Mouse (Mus musculus) heart, embryonic 14.5 days (tissue): Measurements from ENCODE around the gene Pik3ca. TPM values are rescaled to one million over a fixed set of nuclear protein-coding genes. Genes with fewer than 3 reads are reported as not detected.

ENCODE experiments used
- ATAC-seq: fragments of 200-750 bp; cut with Nextera tagmentation; 2 replicates; pipeline ENCODE4 v1.8.0; 2017; ENCODE audit warnings: low read depth, moderate TSS enrichment; ENCODE audit not compliant: insufficient number of reproducible peaks, insufficient read depth, low FRiP score
- H3K27ac ChIP-seq, 2 experiments: fragments of 200-500 bp in 1 of 2; fragments of 300-500 bp in 1 of 2; sonication (generic) in 1 of 2; replicated peaks in 1 of 2; 2 replicates each; pipeline ENCODE4 v1.5.1; 2012 to 2014; ENCODE audit warnings: low read depth in 2 of 2, low read length in 2 of 2, control low read depth in 1 of 2, mild to moderate bottlenecking in 1 of 2, mixed read lengths in 1 of 2; ENCODE audit not compliant: control insufficient read depth in 1 of 2, insufficient read depth in 1 of 2
- H3K27me3 ChIP-seq: fragments of 300-500 bp; sonication (generic); 2 replicates; pipeline ENCODE4 v1.6.1; 2014; ENCODE audit warnings: mild to moderate bottlenecking, low read length, control low read depth; ENCODE audit not compliant: control insufficient read depth, insufficient read depth
- H3K36me3 ChIP-seq: fragments of 300-500 bp; sonication (generic); 2 replicates; pipeline ENCODE4 v1.6.1; 2014; ENCODE audit warnings: mild to moderate bottlenecking, control low read depth, low read length, mixed read lengths; ENCODE audit not compliant: control insufficient read depth, insufficient read depth
- H3K4me1 ChIP-seq, 2 experiments: fragments of 200-500 bp in 1 of 2; fragments of 300-500 bp in 1 of 2; sonication (generic) in 1 of 2; 2 replicates each; pipeline ENCODE4 v1.6.1; 2012 to 2014; ENCODE audit warnings: low read length in 2 of 2, control low read depth in 1 of 2, mixed read lengths in 1 of 2; ENCODE audit not compliant: control insufficient read depth in 2 of 2, insufficient read depth in 2 of 2
- H3K4me2 ChIP-seq: fragments of 300-500 bp; sonication (generic); 2 replicates; pipeline ENCODE4 v1.6.1; 2014; ENCODE audit warnings: mild to moderate bottlenecking, low read length
- H3K4me3 ChIP-seq, 2 experiments: fragments of 200-500 bp in 1 of 2; fragments of 300-500 bp in 1 of 2; sonication (generic) in 1 of 2; 2 replicates each; pipeline ENCODE4 v1.5.1; 2012 to 2014; ENCODE audit warnings: low read length in 2 of 2, mild to moderate bottlenecking in 2 of 2, control low read depth in 1 of 2, low read depth in 1 of 2, moderate library complexity in 1 of 2; ENCODE audit not compliant: control insufficient read depth in 1 of 2, insufficient read depth in 1 of 2
- H3K9ac ChIP-seq: fragments of 300-500 bp; sonication (generic); 2 replicates; pipeline ENCODE4 v1.6.1; 2014; ENCODE audit warnings: mild to moderate bottlenecking, low read length
- H3K9me3 ChIP-seq: fragments of 300-500 bp; sonication (generic); 2 replicates; pipeline ENCODE4 v1.6.1; 2016; ENCODE audit warnings: low read length, control low read depth; ENCODE audit not compliant: control insufficient read depth
- WGBS: fragments of 180-500 bp; shearing (Covaris S2); extraction: QIAGEN DNeasy Blood & Tissue Kit; methylation state at CpG from one replicate; pipeline ENCODE4 v1.1.7; 2014; 5-methylcytosine and 5-hydroxymethylcytosine counted together
- polyA plus RNA-seq: library from polyadenylated mRNA; unstranded; fragments of >200 nt; fragmentation: Nextera tagmentation; extraction: Ambion mirVana; gene quantifications from 2 replicates; pipeline ENCODE4 v1.2.1, GENCODE M21; 2014

Pik3ca gene
- polyA plus RNA-seq, 1 experiment from 2014 or later = 17.0 TPM

GRCm38 (mm10) chr3:32494387-32495087, 97.1 kb downstream of the Pik3ca start:
- Histone ChIP-seq H3K4me1 (0 out of 4 replicates have a peak, but pooled peaks cover 0 to 2% of the 10 kb centered on the region in 2 experiments), H3K27me3 (0 out of 2 replicates have a peak, but pooled peaks cover 3% of the 10 kb centered on the region), H3K9me3 (no peaks in the 10 kb centered on the region), H3K4me3 (no peak overlapping the region), H3K9ac (no peak overlapping the region), H3K36me3 (no peaks in the 10 kb centered on the region), H3K4me2 (no peak overlapping the region), H3K27ac (no peak overlapping the region)
- no peak for ATAC-seq
- 80% methylated on average over 8 of the region's 8 CpGs for WGBS

GRCm38 (mm10) chr3:32495088-32495770, 97.8 kb downstream of the Pik3ca start:
- Histone ChIP-seq H3K36me3 (no peaks in the 10 kb centered on the region), H3K27ac (no peak overlapping the region), H3K9ac (no peak overlapping the region), H3K4me1 (0 out of 4 replicates have a peak, but pooled peaks cover 0 to 2% of the 10 kb centered on the region in 2 experiments), H3K9me3 (no peaks in the 10 kb centered on the region), H3K27me3 (0 out of 2 replicates have a peak, but pooled peaks cover 3% of the 10 kb centered on the region), H3K4me3 (no peak overlapping the region), H3K4me2 (no peak overlapping the region)
- 75% methylated on average over 8 of the region's 8 CpGs for WGBS
- no peak for ATAC-seq

- H3K4me2 ChIP-seq = no peak overlapping the region
- ATAC-seq = no peak
- H3K27ac ChIP-seq = no peak overlapping the region
- 45% methylated on average over 8 of the region's 8 CpGs for WGBS
- H3K9ac ChIP-seq = no peak overlapping the region
- H3K4me3 ChIP-seq = no peak overlapping the region
- no peaks in the 10 kb centered on the region for H3K27me3 ChIP-seq
- no peaks in the 10 kb centered on the region for H3K9me3 ChIP-seq
- H3K36me3 ChIP-seq = no peaks in the 10 kb centered on the region
- H3K4me1 ChIP-seq = 0 out of 4 replicates have a peak, but pooled peaks cover 0 to 2% of the 10 kb centered on the region in 2 experiments
Measured at GRCm38 (mm10) chr3:32495856-32496710, 98.6 kb downstream of the Pik3ca start.

- H3K9ac ChIP-seq = no peak overlapping the region
- no peak for ATAC-seq
- H3K4me1 ChIP-seq = 0 out of 4 replicates have a peak, but pooled peaks cover 0 to 2% of the 10 kb centered on the region in 2 experiments
- no peak overlapping the region for H3K27ac ChIP-seq
- WGBS = 100% methylated on average over 1 of the region's 1 CpGs
- H3K9me3 ChIP-seq = no peaks in the 10 kb centered on the region
- H3K4me2 ChIP-seq = no peak overlapping the region
- H3K27me3 ChIP-seq = no peaks in the 10 kb centered on the region
- no peaks in the 10 kb centered on the region for H3K36me3 ChIP-seq
- no peak overlapping the region for H3K4me3 ChIP-seq
Measured at GRCm38 (mm10) chr3:32496711-32497070, 99.2 kb downstream of the Pik3ca start.

- no peaks in the 10 kb centered on the region for H3K9me3 ChIP-seq
- no peak for ATAC-seq
- H3K4me1 ChIP-seq = 0 out of 4 replicates have a peak, but pooled peaks cover 0 to 2% of the 10 kb centered on the region in 2 experiments
- H3K9ac ChIP-seq = no peak overlapping the region
- WGBS = 82% methylated on average over 2 of the region's 2 CpGs
- no peaks in the 10 kb centered on the region for H3K27me3 ChIP-seq
- H3K4me2 ChIP-seq = no peak overlapping the region
- no peaks in the 10 kb centered on the region for H3K36me3 ChIP-seq
- H3K4me3 ChIP-seq = no peak overlapping the region
- H3K27ac ChIP-seq = no peak overlapping the region
Measured at GRCm38 (mm10) chr3:32500346-32500745, 102.9 kb downstream of the Pik3ca start.

GRCm38 (mm10) chr3:32505841-32506240, 108.4 kb downstream of the Pik3ca start:
- no peaks in the 10 kb centered on the region for H3K36me3 ChIP-seq
- H3K4me1 ChIP-seq = peaks cover 0 to 4% of the 10 kb centered on the region in 2 experiments; a peak in 1 of 4 replicates
- no peak overlapping the region for H3K27ac ChIP-seq
- H3K27me3 ChIP-seq = no peaks in the 10 kb centered on the region
- H3K4me3 ChIP-seq = no peak overlapping the region
- H3K4me2 ChIP-seq = no peak overlapping the region
- ATAC-seq = no peak
- 58% methylated on average over 3 of the region's 3 CpGs for WGBS
- H3K9me3 ChIP-seq = no peaks in the 10 kb centered on the region
- no peak overlapping the region for H3K9ac ChIP-seq
